Mouse (Mus musculus) intestine, embryonic 14.5 days (tissue): ENCODE data around the gene Rtkn2. TPM values are rescaled to one million over a fixed set of nuclear protein-coding genes. Genes with fewer than 3 reads are reported as not detected.

Source experiments
- ATAC-seq: fragments of 200-750 bp; cut with Nextera tagmentation; replicated peaks from 2 replicates; pipeline ENCODE4 v1.8.0; 2017; ENCODE audit warnings: low read depth, moderate number of reproducible peaks, moderate TSS enrichment, moderate library complexity; ENCODE audit not compliant: low FRiP score, low TSS enrichment
- DNase-seq: peaks from one replicate; pipeline ENCODE4 v3.0.0-alpha.2; 2018; ENCODE audit warnings: low spot score
- H3K27ac ChIP-seq: fragments of 300-500 bp; sonication (generic); 2 replicates; pipeline ENCODE4 v1.5.1; 2014; ENCODE audit warnings: low read depth, mild to moderate bottlenecking, control low read depth
- H3K27me3 ChIP-seq: fragments of 300-500 bp; sonication (generic); replicated peaks from 2 replicates; pipeline ENCODE4 v1.6.1; 2014; ENCODE audit warnings: low read length, control low read depth; ENCODE audit not compliant: control insufficient read depth, insufficient read depth
- H3K36me3 ChIP-seq: fragments of 300-500 bp; sonication (generic); 2 replicates; pipeline ENCODE4 v1.6.1; 2014; ENCODE audit warnings: low read length, control low read depth; ENCODE audit not compliant: control insufficient read depth, insufficient read depth
- H3K4me1 ChIP-seq: fragments of 300-500 bp; sonication (generic); replicated peaks from 2 replicates; pipeline ENCODE4 v1.6.1; 2014; ENCODE audit warnings: low read length, control low read depth, mixed read lengths; ENCODE audit not compliant: control insufficient read depth, insufficient read depth
- H3K4me2 ChIP-seq: fragments of 300-500 bp; sonication (generic); 2 replicates; pipeline ENCODE4 v1.6.1; 2014; ENCODE audit warnings: low read length
- H3K4me3 ChIP-seq: fragments of 300-500 bp; sonication (generic); 2 replicates; pipeline ENCODE4 v1.5.1; 2014; ENCODE audit warnings: low read depth, low read length, control low read depth, mixed read lengths
- H3K9ac ChIP-seq: fragments of 300-500 bp; sonication (generic); 2 replicates; pipeline ENCODE4 v1.6.1; 2014; ENCODE audit warnings: mild to moderate bottlenecking, low read length
- H3K9me3 ChIP-seq: fragments of 300-500 bp; sonication (generic); 2 replicates; pipeline ENCODE4 v1.6.1; 2016; ENCODE audit warnings: low read length, control low read depth; ENCODE audit not compliant: control insufficient read depth
- WGBS: fragments of 180-500 bp; shearing (Covaris S2); extraction: QIAGEN DNeasy Blood & Tissue Kit; methylation state at CpG from one replicate; pipeline ENCODE4 v1.1.7; 2014; 5-methylcytosine and 5-hydroxymethylcytosine counted together
- polyA plus RNA-seq: library from polyadenylated mRNA; unstranded; fragments of >200 nt; fragmentation: Nextera tagmentation; extraction: Ambion mirVana; gene quantifications from 2 replicates; pipeline ENCODE4 v1.2.1, GENCODE M21; 2014

The Rtkn2 gene
- polyA plus RNA-seq, 1 experiment from 2014 or later: 6.6 TPM

DNA sequence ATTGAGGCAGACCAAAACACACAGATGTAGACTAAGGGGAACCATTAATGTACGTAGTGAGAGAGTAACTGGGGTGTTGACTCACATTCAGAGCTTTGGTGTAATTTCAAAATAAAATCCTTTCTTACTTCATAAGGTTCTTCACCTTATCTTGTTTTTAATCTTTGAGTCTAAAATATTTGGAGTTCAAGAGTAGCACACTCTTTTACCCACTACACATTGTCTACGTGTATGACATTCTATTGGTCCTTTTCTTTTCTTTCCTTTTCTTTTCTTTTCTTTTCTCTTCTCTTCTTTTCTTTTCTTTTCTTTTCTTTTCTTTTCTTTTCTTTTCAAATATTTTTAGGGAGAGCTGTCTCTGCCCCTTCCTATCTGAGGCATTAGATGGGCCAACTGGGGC lies 23.4 kb upstream of the Rtkn2 start:
- ATAC-seq (no peak), DNase-seq (no peak)
- WGBS: 92% methylated on average over 2 of the region's 2 CpGs
- H3K36me3 ChIP-seq: no peaks in the 10 kb centered on the region
- no peaks in the 10 kb centered on the region for H3K4me1 ChIP-seq
- no peaks in the 10 kb centered on the region for H3K9me3 ChIP-seq
- no peaks in the 10 kb centered on the region for H3K27me3 ChIP-seq
- H3K4me2 ChIP-seq: no peak overlapping the region
- no peak overlapping the region for H3K4me3 ChIP-seq
- H3K27ac ChIP-seq: no peak overlapping the region
- H3K9ac ChIP-seq: no peak overlapping the region

- H3K4me1 ChIP-seq: no peaks in the 10 kb centered on the region
- no peak for ATAC-seq
- H3K27ac ChIP-seq: no peak overlapping the region
- H3K4me3 ChIP-seq: no peak overlapping the region
- 38% methylated on average over 3 of the region's 3 CpGs for WGBS
- no peaks in the 10 kb centered on the region for H3K27me3 ChIP-seq
- H3K36me3 ChIP-seq: no peaks in the 10 kb centered on the region
- no peak overlapping the region for H3K9ac ChIP-seq
- H3K4me2 ChIP-seq: no peak overlapping the region
- DNase-seq: no peak
- H3K9me3 ChIP-seq: no peaks in the 10 kb centered on the region
Measured at GRCm38 (mm10) chr10:67959982-67960381, 19.4 kb upstream of the Rtkn2 start.

GRCm38 (mm10) chr10:67962496-67962895 lies 16.9 kb upstream of the Rtkn2 start:
- Histone ChIP-seq H3K27me3 (no peaks in the 10 kb centered on the region), H3K4me3 (no peak overlapping the region), H3K4me1 (no peaks in the 10 kb centered on the region), H3K27ac (no peak overlapping the region), H3K9me3 (no peaks in the 10 kb centered on the region), H3K4me2 (no peak overlapping the region), H3K36me3 (no peaks in the 10 kb centered on the region), H3K9ac (no peak overlapping the region)
- ATAC-seq (no peak), DNase-seq (no peak)
- WGBS: 76% methylated on average over 10 of the region's 10 CpGs

- no peaks in the 10 kb centered on the region for H3K27me3 ChIP-seq
- no peaks in the 10 kb centered on the region for H3K36me3 ChIP-seq
- no peaks in the 10 kb centered on the region for H3K4me1 ChIP-seq
- WGBS: 71% methylated on average over 8 of the region's 8 CpGs
- H3K27ac ChIP-seq: no peak overlapping the region
- no peak for ATAC-seq
- no peaks in the 10 kb centered on the region for H3K9me3 ChIP-seq
- DNase-seq: no peak
- no peak overlapping the region for H3K4me3 ChIP-seq
- no peak overlapping the region for H3K4me2 ChIP-seq
- no peak overlapping the region for H3K9ac ChIP-seq
Measured at GRCm38 (mm10) chr10:67964060-67964459, 15.3 kb upstream of the Rtkn2 start.

GRCm38 (mm10) chr10:67965251-67965986 lies 14.0 kb upstream of the Rtkn2 start:
- Histone ChIP-seq H3K9ac (no peak overlapping the region), H3K4me1 (no peaks in the 10 kb centered on the region), H3K27me3 (no peaks in the 10 kb centered on the region), H3K9me3 (no peaks in the 10 kb centered on the region), H3K4me2 (no peak overlapping the region), H3K36me3 (no peaks in the 10 kb centered on the region), H3K27ac (no peak overlapping the region), H3K4me3 (no peak overlapping the region)
- 88% methylated on average over 4 of the region's 4 CpGs for WGBS
- DNase-seq (no peak), ATAC-seq (no peak)

DNA sequence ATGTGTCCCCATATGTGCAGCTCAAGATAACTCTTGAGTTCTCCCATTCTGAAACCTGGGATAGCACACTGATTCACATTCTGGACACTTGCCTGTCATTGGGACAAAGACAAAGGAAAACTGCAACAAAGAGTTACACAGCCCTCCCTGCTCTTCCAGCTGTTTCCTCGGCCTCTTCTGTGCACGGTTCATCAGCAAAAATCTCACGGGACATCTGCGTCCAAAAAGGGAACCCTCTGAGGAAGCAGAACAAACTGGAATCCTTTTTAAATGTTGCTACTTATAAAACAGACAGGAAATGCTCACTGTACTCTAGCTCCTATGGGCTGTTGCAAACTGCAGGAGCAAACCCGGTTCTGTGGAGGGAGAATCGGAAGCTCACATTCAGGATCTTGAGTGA lies 13.3 kb upstream of the Rtkn2 start:
- Histone ChIP-seq H3K27ac (no peak overlapping the region), H3K9ac (no peak overlapping the region), H3K9me3 (no peaks in the 10 kb centered on the region), H3K27me3 (no peaks in the 10 kb centered on the region), H3K36me3 (no peaks in the 10 kb centered on the region), H3K4me3 (no peak overlapping the region), H3K4me2 (no peak overlapping the region), H3K4me1 (no peaks in the 10 kb centered on the region)
- ATAC-seq (no peak), DNase-seq (no peak)
- WGBS: 62% methylated on average over 6 of the region's 6 CpGs

DNA sequence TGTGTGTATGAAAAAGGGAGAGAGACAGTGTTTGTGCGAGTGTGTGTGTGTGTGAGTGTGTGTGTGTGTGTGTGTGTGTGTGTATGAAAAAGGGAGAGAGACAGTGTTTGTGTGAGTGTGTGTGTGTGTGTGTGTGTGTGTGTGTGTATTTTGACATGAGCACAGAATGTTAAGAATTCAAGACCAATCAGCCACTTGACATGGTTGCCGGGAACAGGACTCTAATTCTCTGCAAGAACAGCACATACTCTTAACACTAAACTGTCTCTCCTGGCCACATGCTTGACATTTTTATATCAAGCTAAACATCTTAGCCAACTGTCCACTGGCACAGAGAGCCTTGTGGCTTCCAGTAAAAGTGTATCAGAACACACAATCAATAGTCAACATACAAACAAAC lies 12.4 kb upstream of the Rtkn2 start:
- Histone ChIP-seq H3K4me3 (no peak overlapping the region), H3K4me2 (no peak overlapping the region), H3K27ac (no peak overlapping the region), H3K4me1 (no peaks in the 10 kb centered on the region), H3K36me3 (no peaks in the 10 kb centered on the region), H3K9me3 (no peaks in the 10 kb centered on the region), H3K9ac (no peak overlapping the region), H3K27me3 (no peaks in the 10 kb centered on the region)
- 75% methylated on average over 2 of the region's 2 CpGs for WGBS
- ATAC-seq: no peak
- no peak for DNase-seq

- no peak overlapping the region for H3K27ac ChIP-seq
- no peak overlapping the region for H3K4me2 ChIP-seq
- H3K9me3 ChIP-seq: no peaks in the 10 kb centered on the region
- no peak overlapping the region for H3K4me3 ChIP-seq
- H3K9ac ChIP-seq: no peak overlapping the region
- ATAC-seq: no peak
- no peaks in the 10 kb centered on the region for H3K27me3 ChIP-seq
- DNase-seq: no peak
- no peaks in the 10 kb centered on the region for H3K36me3 ChIP-seq
- H3K4me1 ChIP-seq: no peaks in the 10 kb centered on the region
- 65% methylated on average over 11 of the region's 11 CpGs for WGBS
Measured at GRCm38 (mm10) chr10:67971166-67971796, 8.1 kb upstream of the Rtkn2 start.

DNA sequence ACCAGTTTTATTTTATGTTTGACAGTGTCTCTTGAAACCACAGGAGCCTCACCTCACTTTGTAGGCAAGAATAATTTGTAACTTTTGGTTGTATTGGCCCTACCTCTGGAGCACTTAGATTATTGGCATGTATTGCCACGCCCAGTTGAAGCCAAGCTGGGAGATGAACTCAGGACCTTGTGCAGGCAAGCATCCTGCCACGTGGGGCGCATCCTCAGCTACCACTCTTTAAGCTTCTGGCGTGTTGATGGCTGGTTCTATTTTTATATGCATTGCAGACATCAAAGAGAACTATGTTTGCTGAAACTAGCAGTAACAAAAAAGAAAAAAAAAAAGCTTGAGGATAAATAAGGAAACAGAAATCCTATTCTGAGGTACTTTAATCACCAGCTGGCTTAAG lies 2.1 kb upstream of the Rtkn2 start:
- ATAC-seq (no peak), DNase-seq (no peak)
- WGBS: 59% methylated on average over 4 of the region's 4 CpGs
- Histone ChIP-seq H3K27me3 (no peaks in the 10 kb centered on the region), H3K4me3 (no peak overlapping the region), H3K27ac (no peak overlapping the region), H3K9ac (no peak overlapping the region), H3K36me3 (no peaks in the 10 kb centered on the region), H3K4me2 (no peak overlapping the region), H3K9me3 (no peaks in the 10 kb centered on the region), H3K4me1 (no peaks in the 10 kb centered on the region; the same call in 1 of the 2 replicates)
